Mouse (Mus musculus) forebrain, embryonic 11.5 days (tissue): ENCODE data around the gene 2610301B20Rik. TPM values are rescaled to one million over a fixed set of nuclear protein-coding genes. Genes with fewer than 3 reads are reported as not detected.
A peak's percentile ranks its signal among the peaks of the same experiment; 100 is the strongest.

Experiments
- ATAC-seq: fragments of 200-750 bp; cut with Nextera tagmentation; replicated peaks from 2 replicates; pipeline ENCODE4 v1.8.0; 2017; ENCODE audit warnings: moderate TSS enrichment; ENCODE audit not compliant: low FRiP score
- DNase-seq: peaks from one replicate; pipeline ENCODE4 v3.0.0-alpha.2; 2017; ENCODE audit warnings: low spot score
- H3K27ac ChIP-seq: fragments of 300-500 bp; sonication (generic); 2 replicates; pipeline ENCODE4 v1.5.1; 2014; ENCODE audit warnings: low read depth, low read length
- H3K27me3 ChIP-seq: fragments of 300-500 bp; sonication (generic); 2 replicates; pipeline ENCODE4 v1.6.1; 2014; ENCODE audit warnings: mild to moderate bottlenecking, low read length, mixed read lengths; ENCODE audit not compliant: control insufficient read depth, insufficient read depth
- H3K36me3 ChIP-seq: fragments of 300-500 bp; sonication (generic); 2 replicates; pipeline ENCODE4 v1.6.1; 2014; ENCODE audit warnings: mild to moderate bottlenecking, low read length, moderate library complexity, mixed read lengths; ENCODE audit not compliant: control insufficient read depth, insufficient read depth
- H3K4me1 ChIP-seq: fragments of 300-500 bp; sonication (generic); replicated peaks from 2 replicates; pipeline ENCODE4 v1.6.1; 2014; ENCODE audit warnings: low read length, mixed read lengths; ENCODE audit not compliant: control insufficient read depth, insufficient read depth
- H3K4me2 ChIP-seq: fragments of 300-500 bp; sonication (generic); 2 replicates; pipeline ENCODE4 v1.6.1; 2014; ENCODE audit warnings: low read depth, mild to moderate bottlenecking, low read length, moderate library complexity, mixed read lengths; ENCODE audit not compliant: severe bottlenecking
- H3K4me3 ChIP-seq: fragments of 300-500 bp; sonication (generic); 2 replicates; pipeline ENCODE4 v1.5.1; 2014; ENCODE audit warnings: low read depth, low read length
- H3K9ac ChIP-seq: fragments of 300-500 bp; sonication (generic); 2 replicates; pipeline ENCODE4 v1.6.1; 2014; ENCODE audit warnings: low read length
- H3K9me3 ChIP-seq: fragments of 300-500 bp; sonication (generic); 2 replicates; pipeline ENCODE4 v1.6.1; 2016; ENCODE audit warnings: low read length, mixed read lengths; ENCODE audit not compliant: control insufficient read depth
- WGBS: fragments of 180-500 bp; shearing (Covaris S2); extraction: QIAGEN DNeasy Blood & Tissue Kit; methylation state at CpG from one replicate; pipeline ENCODE4 v1.1.7; 2014; 5-methylcytosine and 5-hydroxymethylcytosine counted together
- polyA plus RNA-seq: library from polyadenylated mRNA; unstranded; fragments of >200 nt; fragmentation: Nextera tagmentation; extraction: Ambion mirVana; gene quantifications from 2 replicates; pipeline ENCODE4 v1.2.1, GENCODE M21; 2014

Gene 2610301B20Rik
- 47.9 and 48.2 TPM in 2 replicates for polyA plus RNA-seq

DNA sequence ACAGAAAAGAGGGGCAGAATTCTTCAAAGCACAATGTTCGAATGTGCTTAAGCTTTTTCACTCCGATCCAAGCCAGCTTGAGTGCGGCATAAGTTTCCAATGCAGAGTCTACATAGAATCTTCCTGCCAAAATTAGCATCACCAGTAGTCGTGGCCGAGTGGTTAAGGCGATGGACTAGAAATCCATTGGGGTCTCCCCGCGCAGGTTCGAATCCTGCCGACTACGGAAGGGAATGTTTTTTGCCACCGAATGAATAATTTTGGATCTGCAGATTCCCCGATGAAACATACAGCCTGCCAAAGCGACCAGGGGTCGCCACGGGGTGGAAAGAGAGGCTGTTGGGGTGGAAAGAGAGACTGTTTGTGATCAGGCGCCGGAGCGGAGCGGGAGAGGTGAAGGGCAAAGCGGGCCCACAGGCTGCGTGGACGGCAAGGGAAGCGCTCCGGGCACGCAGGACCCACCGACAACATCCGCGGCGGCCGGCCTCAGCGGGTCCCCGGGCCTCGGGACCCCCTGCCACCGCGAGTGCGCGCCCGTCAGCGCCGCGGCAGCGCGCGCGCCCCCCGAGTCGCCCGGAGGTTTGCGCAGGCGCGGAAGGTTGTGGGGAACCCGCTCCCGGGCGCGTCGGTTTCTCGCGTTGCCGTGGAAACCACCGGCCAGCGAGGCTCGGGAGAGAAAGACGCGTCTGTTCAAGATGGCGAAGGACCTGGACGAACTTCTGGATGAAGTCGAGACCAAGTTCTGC is at the start of gene 2610301B20Rik:
Gene 2610301B20Rik, plus strand, starts transcription at position 579 of the 746 bp plus-strand sequence.
- peak within 1 kb of the TSS; percentile 63 for H3K4me3 ChIP-seq
- no peaks in the 10 kb centered on the region for H3K36me3 ChIP-seq
- H3K27ac ChIP-seq: peak within 1 kb of the TSS; percentile 98
- WGBS: under 1% methylated on average over 62 of the region's 68 CpGs
- H3K9ac ChIP-seq: peak within 1 kb of the TSS; percentile 87
- DNase-seq: peak; percentile 97
- H3K4me2 ChIP-seq: peak within 1 kb of the TSS; percentile 66
- peak; percentile 89 for ATAC-seq
- H3K4me1 ChIP-seq: peaks cover 3% of the 10 kb centered on the region; the same call in 1 of the 2 replicates
- no peaks in the 10 kb centered on the region for H3K27me3 ChIP-seq
- H3K9me3 ChIP-seq: no peaks in the 10 kb centered on the region

DNA sequence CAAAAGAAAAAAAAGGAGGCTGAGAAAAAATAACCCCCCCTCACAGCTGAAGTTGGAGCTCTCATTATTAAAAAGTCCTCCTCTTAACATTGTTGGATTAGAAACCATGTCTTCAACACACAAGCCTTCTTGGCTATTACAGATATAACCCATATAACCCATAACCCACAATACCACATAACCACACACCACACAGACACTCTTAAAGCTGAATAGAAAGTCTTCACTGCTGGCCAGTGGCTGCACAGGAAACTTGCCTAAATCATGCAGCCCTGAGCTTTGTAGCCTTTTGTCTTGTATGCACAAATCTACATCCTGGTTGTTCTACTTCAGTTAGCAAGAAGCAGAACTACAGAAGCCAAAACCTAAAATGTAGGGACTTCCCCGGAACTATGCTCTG is 41.0 kb upstream of the 2610301B20Rik start:
- no peaks in the 10 kb centered on the region for H3K9me3 ChIP-seq
- 88% methylated on average over 1 of the region's 1 CpGs for WGBS
- ATAC-seq: no peak

DNA sequence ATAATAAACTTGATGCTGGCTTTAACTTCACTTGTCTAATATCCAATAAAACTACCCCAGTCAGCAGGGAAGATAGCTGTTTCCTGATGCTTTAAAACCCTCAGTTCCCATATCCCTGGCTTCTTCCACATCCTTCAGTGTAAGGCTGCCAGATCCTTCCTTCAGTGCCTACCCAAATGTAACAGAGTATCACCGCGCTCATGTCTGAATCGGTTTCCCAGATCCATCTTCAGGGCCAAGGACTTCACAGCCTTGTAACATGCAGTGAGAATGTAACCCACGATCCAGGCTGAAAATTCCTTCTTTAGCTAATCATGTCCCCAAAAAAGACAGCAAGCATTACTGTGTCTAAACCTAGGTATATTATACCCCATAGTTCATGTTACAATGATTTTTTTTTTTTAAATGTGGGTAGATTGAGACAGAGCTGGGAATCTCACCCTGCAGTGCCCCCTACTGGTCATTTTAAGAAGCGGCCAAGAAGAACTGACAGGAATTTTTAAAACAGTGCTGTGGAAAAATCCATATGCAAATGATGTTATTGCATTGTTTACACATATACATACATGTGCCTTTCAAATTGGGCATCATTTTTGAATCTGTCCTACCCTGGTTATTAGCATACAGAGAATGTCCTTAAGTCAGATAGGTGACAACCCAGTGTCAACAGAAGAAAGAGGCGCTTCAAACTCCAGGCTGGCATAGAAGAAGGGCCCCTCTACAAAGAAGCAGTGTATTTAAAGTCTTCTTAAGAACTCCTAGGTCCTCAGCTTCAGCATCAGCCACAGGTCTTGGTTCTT is 38.8 kb upstream of the 2610301B20Rik start:
- H3K9ac ChIP-seq: no peak overlapping the region
- no peak overlapping the region for H3K27ac ChIP-seq
- WGBS: 80% methylated on average over 6 of the region's 6 CpGs
- H3K4me2 ChIP-seq: no peak overlapping the region
- H3K4me1 ChIP-seq: no peaks in the 10 kb centered on the region
- no peak overlapping the region for H3K4me3 ChIP-seq
- H3K27me3 ChIP-seq: no peaks in the 10 kb centered on the region
- ATAC-seq: 0 out of 2 replicates have a peak, but pooled peaks have one; percentile 44
- no peaks in the 10 kb centered on the region for H3K36me3 ChIP-seq
- H3K9me3 ChIP-seq: no peaks in the 10 kb centered on the region
- peak; percentile 55 for DNase-seq

More for the DNA sequence above, 41.0 kb upstream of the 2610301B20Rik start:
- Histone ChIP-seq H3K4me2 (no peak overlapping the region), H3K9ac (no peak overlapping the region), H3K4me1 (no peaks in the 10 kb centered on the region), H3K4me3 (no peak overlapping the region), H3K36me3 (no peaks in the 10 kb centered on the region), H3K27me3 (no peaks in the 10 kb centered on the region), H3K27ac (no peak overlapping the region)
- DNase-seq: no peak

DNA sequence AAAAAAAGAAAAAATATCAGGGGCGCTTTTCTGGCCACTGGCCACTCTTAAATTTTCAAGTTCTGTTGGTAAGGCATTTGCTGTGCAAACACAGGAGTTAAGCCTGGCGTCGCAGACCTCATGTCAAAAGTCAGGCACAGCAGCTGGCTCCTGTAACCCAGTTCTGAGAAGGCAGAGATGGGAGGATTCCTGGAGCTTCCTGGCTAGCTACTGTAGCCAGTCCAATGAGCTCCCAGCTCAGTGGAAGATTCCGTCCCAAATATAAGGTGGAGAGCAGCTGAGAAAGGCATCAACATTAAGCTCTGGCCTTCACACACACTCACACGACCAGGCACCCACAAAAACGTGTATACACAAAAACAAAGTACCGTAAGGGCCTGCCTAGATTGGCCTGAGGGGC is 28.4 kb upstream of the 2610301B20Rik start:
- H3K27ac ChIP-seq: no peak overlapping the region
- H3K9me3 ChIP-seq: no peaks in the 10 kb centered on the region
- H3K36me3 ChIP-seq: no peaks in the 10 kb centered on the region
- ATAC-seq: no peak
- no peak overlapping the region for H3K4me2 ChIP-seq
- H3K9ac ChIP-seq: no peak overlapping the region
- 85% methylated on average over 7 of the region's 7 CpGs for WGBS
- H3K4me3 ChIP-seq: no peak overlapping the region
- DNase-seq: no peak
- H3K27me3 ChIP-seq: no peaks in the 10 kb centered on the region
- no peaks in the 10 kb centered on the region for H3K4me1 ChIP-seq

DNA sequence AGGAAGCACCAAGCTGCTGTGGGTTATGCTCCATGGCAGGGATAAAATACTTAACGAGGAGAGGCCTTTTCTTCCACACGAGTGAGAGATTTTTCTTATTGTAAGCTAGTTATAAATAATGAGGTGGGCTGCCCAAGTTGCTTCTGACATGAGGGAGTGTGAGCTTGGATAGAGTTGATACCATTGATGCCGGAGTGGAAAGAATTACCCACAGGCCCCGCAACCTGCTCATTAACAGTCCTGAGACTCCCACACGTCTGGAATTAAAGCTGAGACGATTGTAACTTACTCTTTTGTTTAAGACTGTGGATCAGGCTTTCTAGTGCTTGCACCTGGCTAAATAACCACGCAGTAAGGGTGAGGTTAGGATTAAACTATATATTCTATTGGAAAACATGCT is 24.5 kb upstream of the 2610301B20Rik start:
- Histone ChIP-seq H3K27ac (no peak overlapping the region), H3K4me2 (no peak overlapping the region), H3K27me3 (no peaks in the 10 kb centered on the region), H3K4me3 (no peak overlapping the region), H3K9ac (no peak overlapping the region), H3K9me3 (no peaks in the 10 kb centered on the region), H3K36me3 (no peaks in the 10 kb centered on the region), H3K4me1 (no peaks in the 10 kb centered on the region)
- WGBS: 51% methylated on average over 7 of the region's 7 CpGs
- DNase-seq: no peak
- no peak for ATAC-seq

DNA sequence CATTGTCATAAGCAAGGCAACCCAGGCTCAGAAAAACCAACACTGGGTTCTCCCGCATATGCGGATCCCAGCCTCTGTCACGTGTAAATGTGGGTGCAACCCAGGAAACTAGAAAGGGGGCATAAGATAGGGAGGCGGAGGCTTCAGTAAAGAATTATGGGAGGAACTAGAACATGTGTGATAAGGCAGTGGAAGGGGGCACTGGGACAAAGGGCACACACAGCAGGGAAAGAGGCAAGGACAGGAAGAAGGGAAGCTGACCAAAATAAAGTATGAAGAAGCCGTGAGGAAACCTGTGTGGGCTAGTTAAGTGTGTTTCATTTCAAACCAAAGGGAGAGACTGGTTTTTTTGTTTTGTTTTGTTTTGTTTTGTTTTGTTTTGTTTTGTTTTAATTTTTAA is 23.3 kb upstream of the 2610301B20Rik start:
- no peak overlapping the region for H3K27ac ChIP-seq
- no peak overlapping the region for H3K4me2 ChIP-seq
- H3K4me1 ChIP-seq: no peaks in the 10 kb centered on the region
- WGBS: 84% methylated on average over 5 of the region's 5 CpGs
- no peak overlapping the region for H3K4me3 ChIP-seq
- H3K27me3 ChIP-seq: no peaks in the 10 kb centered on the region
- ATAC-seq (no peak), DNase-seq (no peak)
- H3K9ac ChIP-seq: no peak overlapping the region
- H3K9me3 ChIP-seq: no peaks in the 10 kb centered on the region
- H3K36me3 ChIP-seq: no peaks in the 10 kb centered on the region

DNA sequence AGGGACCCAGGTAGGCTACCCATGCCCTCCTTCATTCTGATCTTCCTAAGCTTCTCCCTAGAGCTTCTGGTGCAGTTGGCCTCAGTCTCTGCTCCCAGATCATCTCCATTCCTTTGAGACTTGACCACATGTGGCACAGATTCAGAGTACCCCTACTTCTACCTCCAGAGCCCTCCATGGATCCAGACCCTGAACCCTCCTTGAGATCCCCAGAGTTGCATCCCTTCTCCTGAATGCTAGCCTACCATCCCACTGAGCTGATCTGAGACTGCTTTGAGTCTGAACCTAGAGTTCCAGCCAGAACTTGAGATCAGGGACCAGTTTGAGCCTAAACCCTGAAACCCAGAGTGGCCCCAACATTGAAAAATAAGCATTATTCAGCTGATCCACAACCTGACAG is 15.1 kb upstream of the 2610301B20Rik start:
- Histone ChIP-seq H3K4me3 (no peak overlapping the region), H3K4me1 (no peaks in the 10 kb centered on the region), H3K27me3 (no peaks in the 10 kb centered on the region), H3K36me3 (no peaks in the 10 kb centered on the region), H3K9ac (no peak overlapping the region), H3K27ac (no peak overlapping the region), H3K4me2 (no peak overlapping the region), H3K9me3 (no peaks in the 10 kb centered on the region)
- ATAC-seq (no peak), DNase-seq (no peak)

DNA sequence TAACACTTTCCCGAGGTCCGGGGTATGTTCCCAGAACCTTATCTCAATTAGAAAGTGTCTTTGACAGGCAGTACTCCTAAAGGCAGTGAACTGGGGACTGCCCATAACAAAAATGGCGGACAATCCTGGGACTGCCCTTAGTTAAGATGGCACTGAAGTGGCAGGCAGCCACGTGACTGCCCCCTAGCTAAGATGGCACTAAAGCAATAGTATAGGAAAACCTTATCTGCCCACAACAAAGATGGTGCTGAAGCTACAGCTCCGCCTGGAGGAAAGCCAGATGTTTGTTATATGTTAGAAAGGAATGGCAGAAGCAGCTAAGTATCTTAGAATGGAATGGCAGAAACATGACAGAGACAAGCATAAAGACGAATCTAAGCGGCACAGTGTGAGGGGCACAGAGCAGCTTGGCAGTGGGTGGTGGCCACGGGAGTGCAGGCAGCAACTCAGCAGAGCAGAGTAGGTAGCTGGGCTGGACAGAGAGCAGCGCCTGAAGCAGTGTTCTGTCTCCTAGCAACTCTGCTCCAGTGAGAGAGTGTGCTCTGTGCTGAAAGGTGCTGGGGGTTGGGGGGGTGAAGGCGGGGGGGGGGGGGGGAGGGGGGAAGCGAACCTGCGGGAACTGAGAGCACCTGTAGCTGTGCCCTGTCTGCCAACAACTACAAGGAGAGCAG is 14.3 kb upstream of the 2610301B20Rik start:
- Histone ChIP-seq H3K9me3 (no peaks in the 10 kb centered on the region), H3K4me1 (no peaks in the 10 kb centered on the region), H3K4me3 (no peak overlapping the region), H3K36me3 (no peaks in the 10 kb centered on the region), H3K27me3 (no peaks in the 10 kb centered on the region), H3K27ac (no peak overlapping the region), H3K4me2 (no peak overlapping the region), H3K9ac (no peak overlapping the region)
- peak; percentile 71 for ATAC-seq
- WGBS: 47% methylated on average over 11 of the region's 12 CpGs
- DNase-seq: no peak
